Mouse (Mus musculus) right cerebral cortex, adult 18-20 months (tissue): ENCODE data around the gene Simc1.

Source experiments
- DNase-seq: peaks from one replicate; pipeline ENCODE4 v3.0.0; 2022; ENCODE audit warnings: mixed read lengths

The Simc1 gene

DNA sequence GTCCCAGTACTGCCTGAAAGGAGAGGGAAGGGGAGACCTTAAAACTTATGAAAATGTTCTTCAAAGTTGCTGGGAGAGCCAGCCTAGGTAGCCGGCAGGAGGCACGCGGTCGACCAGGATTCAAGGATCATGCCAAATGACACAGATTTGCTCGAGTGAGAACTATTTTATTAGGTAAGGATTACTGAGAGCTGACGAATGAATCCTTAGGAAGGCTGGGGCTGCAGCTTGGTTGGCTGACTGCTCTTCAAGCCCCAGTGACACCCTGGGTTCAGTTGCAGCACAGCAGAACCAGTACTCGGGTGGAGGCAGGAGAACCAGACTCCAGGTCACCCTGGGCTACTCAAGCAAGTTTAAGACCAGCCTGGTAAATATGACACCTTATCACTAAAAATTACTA lies 44.5 kb downstream of the Simc1 start:
- DNase-seq: no peak

DNA sequence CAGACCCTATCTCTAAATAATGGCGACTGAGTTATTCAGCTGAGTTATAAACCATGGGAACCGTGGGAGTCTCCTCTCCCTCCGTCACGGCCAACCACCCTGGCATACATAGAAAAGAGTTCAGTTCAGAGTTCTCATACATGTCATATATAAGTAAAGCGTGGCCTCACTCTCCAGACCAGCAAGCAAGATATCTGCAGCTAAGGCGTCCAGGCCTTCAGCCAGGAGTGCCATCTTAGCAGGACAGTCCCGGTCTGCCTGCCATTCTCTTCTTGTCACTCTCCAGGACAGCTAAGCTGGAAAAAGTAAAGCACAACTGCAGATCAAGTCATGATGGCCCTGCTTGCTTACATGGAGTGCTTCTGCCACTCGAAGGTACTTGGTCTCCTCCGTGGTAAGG lies 52.6 kb downstream of the Simc1 start:
- no peak for DNase-seq

DNA sequence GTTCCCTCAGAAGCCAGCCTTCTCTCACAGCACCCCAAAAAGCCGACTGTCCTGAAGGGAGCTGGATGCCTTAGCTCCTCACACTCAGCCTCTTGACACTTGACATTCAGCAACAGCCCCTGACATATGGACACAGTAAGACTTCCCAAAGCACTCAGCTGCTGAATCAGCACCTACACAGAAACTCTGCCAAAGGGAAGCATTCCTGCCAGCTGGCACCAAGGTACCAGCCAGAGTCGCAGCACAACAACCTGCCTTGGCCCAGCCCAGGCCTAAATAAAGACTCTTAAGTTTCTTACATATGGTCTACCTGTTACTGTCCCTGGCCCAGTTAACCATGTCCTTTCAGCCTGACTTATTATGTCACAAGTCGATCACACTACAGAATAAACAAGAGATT lies 53.2 kb downstream of the Simc1 start:
- DNase-seq: peak; percentile 31

DNA sequence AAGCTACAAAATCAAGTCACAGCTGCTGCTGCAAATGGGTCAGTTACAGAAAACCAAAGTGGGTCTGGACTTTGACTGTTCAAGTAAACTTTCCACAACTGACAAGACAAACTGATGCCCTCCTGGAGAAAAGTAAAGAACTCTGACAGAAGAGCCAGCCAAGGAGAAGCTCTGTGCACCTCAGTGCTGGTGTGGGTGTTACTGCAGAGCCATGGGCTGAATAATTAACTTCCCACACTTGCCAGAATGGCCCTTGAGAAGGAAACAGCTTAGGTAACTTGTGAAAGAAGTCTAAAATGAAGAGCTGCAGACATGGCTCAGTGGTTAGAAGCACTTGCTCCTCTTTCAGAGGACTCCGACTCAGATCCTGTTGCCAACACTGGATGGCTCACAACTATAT lies 54.1 kb downstream of the Simc1 start:
- peak; percentile 21 for DNase-seq

DNA sequence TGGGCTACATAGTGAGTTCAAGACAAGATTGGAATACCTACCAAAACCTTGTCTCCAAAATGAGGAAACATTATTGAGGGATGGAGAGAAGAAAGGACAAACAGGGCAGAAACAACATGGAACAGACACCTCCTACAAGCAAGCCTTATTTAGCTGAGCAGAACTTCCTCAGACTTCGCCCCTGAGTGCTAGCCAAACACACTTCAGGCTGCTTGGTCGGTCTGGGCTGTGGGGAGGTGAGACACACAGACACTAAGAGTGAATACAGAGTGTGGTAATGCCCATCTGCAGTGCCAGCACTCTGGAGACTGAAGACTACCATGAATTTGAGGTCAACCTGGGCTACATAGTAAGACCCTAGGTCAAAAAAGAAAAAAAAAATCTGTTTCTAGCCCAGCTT lies 56.1 kb downstream of the Simc1 start:
- no peak for DNase-seq

DNA sequence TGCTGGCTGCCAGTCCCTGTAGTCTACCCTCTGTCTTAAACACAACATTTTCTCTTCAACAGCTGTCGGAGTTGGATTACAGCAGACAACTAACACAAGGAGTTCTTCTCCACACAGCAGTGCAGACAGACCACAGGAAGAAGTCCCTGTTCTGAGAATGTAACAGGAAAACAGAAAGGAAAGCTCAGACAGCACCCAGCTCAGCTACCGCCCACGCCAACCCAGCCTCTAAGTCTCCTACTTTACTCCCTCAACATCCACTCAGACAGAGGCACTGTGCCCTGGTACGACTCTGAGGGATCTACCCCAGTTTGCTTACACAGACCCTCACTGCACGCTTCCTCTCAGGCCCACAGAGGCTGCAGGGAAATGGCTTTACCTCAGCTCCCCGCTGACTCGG lies 57.0 kb downstream of the Simc1 start:
- DNase-seq: peak; percentile 65

DNA sequence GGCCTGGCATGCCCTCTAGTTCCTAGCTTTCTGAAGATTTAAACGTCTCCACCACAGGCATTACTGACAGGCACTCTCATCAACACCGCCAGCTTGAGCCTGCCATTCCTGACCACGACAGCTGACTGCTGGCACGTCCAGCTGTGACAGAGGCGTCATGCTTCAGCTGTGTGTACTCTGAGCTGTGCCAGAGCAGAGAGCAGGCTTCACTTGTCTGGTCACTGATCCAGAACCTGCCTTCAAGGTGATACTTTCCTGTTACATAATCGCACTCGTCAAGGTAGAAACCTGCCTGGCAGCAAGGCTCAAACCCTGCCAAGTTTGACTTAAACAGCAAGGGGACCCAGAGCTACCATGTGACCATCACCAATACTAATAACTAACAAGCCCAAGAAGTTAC lies 59.0 kb downstream of the Simc1 start:
- no peak for DNase-seq

DNA sequence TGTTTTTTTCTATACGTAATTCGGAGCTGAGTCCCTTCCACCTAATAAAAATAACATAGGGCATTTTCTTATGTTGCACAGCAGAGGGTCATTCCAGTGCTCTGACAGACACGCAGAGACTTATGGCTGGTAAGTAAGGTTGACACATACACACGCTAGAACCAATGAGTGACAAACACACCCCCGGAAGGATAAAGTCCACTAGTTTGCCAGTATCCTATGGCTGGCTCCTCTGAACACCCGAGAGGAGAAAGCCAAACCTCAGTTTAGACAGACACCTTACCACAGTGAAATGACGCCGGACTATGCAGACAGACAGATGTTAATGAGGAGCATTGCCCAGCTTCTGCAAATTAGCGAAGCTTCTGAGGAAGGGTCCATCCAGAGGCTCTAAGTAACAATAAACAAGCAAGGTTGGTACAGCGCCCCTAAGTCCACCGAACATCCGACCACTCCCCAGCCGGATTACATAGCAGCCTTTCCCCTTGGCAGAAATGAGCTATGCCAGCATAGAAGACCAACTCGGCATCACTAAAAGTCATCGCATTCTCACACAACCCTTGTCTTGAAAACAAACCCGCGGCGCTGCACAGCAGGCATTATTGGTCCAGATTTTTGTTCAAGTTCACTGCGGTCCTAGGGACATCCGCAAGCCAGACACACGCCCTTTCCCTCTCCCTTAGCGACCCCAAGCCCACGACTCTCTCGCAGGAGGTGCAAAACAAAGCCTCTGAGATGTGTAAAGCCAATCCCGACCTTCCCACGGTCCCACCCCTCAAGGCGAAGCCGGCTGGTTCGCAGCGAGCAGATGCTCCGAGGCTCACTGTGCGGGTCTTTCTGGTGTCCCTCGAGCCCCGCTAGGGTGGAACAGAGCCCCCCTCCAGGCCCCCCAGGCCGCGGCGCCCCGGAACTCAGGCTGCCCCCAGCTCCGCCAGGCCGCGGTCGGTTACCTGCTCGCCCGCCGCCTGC lies 60.9 kb downstream of the Simc1 start:
- DNase-seq: no peak

DNA sequence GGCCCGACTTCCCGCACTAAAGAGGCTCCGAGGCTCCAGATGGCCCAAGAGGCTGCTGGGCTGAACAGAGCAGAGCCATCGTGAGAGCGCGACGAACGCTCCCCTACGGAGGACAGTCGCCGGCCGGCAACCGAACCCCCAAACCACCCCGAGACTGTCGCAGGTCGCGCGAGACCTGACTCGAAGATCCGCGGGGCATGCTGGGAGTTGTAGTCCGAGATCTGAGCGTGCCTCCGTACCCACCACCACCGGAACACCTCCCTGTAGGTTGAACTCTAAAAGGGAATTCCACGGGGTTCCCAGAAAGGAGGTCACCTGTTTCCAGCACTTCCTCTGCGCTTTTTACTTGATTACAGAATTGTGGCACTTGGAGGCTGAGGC lies 61.6 kb downstream of the Simc1 start, which contains the start of gene 4833439L19Rik:
Gene 4833439L19Rik, minus strand, starts transcription at position 235 of the 381 bp plus-strand sequence.
- peak; percentile 95 for DNase-seq

DNA sequence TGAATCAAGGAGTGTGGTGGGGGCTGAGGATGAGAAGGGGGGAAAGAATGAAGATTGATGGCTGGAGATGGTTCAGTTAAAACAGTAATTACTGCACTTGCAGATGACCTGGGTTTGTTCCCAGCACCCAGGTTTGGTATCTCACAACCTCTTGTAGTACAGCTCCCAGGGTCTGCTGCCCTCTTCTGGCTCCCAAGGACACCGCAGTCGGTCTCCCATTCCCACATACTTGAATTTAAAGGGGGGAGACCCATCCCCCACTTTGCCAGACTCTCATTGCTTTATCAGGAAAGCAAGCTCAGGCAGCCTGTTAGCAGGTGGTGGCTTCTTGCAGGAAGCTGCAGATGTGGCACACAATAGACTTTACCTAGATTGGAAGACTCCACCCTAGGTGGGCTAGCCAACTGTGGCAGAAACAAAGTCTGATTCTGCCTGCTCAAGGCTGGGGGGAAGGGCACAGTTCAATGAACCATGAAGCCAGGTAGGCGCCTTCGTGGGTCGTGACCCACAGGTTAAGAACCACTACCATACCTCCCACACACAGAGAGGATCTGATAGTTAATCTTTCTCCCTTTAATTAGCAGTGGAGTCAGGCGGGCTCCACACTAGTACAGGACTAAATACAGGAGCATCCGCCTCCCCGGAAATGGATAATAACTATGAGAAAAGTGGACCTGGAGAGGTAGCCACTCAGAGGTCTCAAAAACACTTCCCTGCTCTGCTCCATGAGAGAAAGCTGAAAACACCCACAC lies 62.2 kb downstream of the Simc1 start:
- DNase-seq: peak; percentile 43

DNA sequence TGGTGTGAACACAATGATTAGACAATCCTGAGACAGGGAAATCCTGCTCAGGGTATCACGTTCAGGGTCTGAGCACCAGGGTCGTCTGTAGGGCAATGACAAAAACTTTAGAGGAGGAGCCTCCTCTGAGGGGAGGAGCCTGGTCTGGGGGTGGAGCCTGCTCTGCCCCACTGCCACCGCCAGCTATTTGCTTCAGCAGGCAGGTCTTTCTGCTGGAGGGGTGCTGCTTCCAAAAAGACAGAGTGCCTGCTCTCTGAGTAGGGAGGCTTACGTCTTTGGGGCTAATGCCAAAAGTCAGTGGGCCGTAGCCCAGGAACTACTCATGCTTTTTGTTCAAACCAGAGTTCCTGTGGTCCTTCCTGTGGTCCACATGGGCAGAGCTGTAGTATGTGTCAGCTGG lies 64.8 kb downstream of the Simc1 start:
- no peak for DNase-seq

DNA sequence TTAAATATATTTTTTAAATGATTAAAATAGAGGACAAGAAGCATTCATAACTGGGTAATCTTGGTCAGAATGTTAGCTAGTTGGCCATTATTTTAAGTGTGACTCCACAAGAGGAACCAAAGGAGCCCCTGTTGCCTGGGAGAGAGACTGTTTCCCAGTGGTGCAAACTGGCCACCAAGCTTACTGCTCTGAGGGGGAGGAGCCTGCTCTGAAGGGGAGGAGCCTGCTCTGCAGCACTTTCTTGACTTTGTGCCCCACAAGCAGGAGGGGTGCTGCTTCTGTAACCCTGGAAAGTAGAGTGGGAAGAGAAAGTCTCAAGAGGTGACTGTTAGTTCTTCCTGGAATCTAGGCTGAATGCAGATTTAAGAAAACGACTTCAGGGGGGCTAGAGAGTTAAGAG lies 65.7 kb downstream of the Simc1 start:
- no peak for DNase-seq

DNA sequence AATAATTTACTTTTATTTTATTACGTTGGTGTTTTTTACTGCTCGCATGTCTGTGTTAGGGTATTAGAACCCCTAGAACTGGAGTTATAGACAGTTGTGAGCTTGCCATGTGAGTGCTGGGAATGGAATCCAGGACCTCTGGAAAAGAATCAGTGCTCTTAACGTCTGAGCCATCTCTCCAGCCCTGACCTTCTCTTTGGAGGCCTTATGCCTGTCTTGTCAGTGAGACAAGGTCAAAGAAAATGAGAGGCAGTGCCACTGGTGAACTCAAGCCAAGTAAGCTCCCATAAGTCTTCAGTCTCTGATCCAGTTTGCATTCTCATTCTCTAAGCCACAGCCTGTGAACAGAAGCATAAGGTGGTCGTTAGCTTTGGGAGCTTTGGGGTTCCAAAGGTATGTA lies 67.2 kb downstream of the Simc1 start:
- no peak for DNase-seq

DNA sequence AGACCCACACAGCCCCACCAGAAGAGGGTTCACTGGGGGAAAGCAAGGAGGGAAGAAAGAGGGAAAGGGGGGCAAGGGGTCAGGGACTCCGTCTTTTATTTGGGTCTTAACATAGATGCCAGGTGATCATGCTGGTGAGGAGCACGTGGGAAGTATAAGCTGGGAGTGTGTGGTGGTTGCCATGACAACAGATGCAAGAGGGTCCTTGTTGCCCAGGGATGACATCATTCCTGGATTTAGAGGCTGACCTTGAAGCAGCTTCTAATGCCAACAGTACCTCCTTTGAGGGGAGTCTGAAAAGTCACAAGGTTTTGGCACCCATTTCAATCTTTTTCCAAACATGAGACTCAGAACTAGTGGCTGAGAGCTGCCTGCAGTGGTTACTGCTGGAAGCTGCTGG lies 68.1 kb downstream of the Simc1 start:
- DNase-seq: no peak

DNA sequence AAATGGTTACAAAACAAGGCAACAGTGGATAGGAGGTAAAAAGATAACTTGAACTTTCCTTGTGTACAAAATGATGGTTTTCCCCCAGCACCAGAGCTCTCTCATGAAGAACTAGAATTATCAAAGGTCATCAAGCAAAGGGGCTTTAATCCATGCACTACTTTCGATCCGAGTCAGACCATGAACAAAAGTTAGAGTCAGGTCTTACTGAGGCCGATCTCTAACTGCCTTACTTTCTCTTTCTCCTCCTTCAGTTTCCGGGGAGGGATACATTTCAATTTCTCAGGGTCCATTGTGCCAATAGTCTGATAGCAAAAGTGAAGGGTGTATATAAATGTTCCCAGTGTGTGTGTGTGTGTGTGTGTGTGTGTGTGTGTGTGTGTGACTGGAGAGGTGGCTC lies 69.0 kb downstream of the Simc1 start:
- no peak for DNase-seq

DNA sequence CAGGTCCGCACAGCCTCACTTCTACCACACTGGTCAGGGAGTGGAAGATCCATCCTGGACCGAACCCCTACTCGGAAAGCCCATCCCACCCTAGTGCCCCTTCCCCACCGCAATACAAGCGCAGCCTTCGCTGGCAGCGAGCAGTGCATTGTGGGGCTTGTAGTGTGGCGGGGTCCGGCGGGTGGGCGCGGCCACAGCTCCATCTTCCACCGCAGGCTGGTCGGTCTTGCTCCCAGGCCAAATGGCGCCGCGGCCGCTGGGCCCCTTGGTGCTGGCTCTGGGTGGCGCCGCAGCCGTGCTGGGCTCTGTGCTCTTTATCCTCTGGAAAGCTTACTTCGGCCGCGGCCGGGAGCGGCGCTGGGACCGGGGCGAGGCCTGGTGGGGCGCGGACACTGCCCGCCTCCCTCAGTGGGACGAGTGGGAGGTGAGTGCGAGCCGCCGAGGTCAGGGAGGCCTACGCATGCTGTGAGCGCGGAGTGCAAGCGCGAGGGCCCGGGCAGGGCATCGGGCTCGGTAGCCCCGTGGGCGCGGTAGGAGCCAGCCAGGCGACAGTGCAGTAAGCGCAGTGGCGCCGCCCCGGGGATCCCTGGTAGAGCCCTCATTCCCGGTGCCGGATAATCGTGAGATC lies 71.4 kb downstream of the Simc1 start, which contains the start of gene Arl10:
Gene Arl10, plus strand, starts transcription at position 162 of the 628 bp plus-strand sequence.
- peak; percentile 79 for DNase-seq

DNA sequence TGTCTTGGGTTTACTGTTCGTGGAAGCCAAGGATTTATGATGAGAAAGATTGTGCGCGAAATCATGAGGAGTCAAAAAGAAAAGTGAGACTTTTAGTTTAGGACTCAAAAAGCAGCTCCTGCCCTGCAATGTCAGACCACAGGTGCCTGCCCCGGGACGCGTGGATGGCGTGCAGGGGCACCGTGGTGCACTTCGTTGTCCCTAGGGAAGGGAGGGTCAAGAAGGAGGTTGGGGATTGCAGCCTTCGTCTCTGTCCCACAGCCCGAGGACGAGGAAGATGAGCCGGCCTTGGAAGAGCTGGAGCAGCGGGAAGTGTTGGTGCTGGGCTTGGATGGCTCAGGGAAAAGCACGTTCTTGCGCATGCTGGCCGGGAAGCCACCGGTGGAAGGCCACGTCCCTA lies 71.9 kb downstream of the Simc1 start:
- DNase-seq: no peak

DNA sequence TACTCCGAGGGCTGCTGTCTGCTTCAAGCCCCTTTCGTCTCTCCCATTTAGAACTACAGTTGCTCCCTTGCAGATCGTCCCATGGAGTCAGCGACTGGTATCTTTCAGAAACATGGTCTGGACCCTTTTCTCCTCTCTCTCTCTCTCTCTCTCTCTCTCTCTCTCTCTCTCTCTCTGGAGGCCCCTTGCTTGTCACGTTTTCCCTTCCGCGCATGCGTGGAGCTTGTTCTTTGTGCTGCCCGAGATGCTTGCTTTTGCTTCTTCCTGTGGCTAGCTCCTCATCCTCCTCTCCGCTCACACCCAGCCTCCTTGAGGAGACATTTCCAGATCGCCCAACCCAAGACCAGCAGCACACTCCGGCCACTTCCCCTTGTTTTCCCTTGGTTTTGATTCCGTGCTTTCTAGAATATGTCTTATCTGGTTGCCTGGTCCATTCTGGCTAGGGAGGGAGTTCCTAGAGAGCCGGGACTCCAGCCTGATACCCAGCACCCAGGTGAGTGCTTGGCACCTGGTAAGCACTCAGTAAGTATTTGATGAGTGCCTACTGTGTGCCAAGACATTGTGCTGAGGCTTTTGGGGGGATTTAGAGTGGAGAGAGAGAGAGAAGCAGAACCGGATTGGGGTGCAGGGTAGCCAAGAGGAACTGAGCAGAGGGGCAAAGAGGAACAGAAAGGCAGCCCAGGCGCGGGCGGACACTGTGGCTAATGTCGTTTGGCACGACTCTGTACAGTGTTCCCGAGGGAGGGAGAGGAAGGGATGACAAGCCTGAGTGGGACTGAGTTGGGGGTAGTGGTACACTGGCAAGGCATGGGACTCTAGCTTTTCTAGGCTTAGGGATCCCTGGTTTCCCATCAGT lies 74.3 kb downstream of the Simc1 start:
- no peak for DNase-seq

DNA sequence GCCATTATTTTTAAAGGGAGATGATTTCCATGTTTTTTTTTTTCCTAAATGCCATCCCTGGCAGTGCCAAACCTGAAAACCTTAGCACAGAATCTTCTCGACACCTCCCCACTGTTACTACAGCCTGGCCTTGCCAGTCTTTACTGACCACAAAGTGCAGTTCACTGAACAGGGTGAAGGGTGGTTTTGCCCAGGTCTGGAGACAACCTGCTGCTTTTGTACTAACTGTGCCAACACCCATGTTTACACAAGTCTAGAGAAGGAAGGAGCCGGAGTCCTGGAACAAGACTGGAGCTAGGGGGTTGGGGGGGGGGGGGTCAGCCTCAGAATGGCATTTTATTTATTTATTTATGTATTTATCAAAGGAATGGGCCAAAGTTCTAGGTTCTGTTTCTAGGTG lies 77.8 kb downstream of the Simc1 start:
- DNase-seq: no peak

DNA sequence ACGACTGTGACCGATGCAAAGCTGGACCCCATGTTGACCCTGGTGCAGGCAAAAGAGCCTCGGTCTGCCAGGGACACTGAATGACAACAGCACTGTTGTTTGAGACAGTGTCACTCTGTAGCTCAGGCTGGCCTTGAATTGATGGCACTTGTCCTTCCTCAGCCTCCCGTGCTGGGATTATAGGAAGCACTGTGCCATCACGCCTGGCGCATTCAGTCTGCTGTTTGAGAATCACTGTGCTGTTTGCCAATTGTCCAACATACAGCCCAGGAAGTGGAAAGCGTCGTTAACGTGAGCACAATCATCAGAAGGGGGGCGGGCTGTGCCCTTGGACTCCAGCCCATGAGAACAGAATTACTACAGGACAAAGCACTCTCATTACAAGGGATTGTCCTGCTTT lies 78.5 kb downstream of the Simc1 start:
- DNase-seq: no peak

DNA sequence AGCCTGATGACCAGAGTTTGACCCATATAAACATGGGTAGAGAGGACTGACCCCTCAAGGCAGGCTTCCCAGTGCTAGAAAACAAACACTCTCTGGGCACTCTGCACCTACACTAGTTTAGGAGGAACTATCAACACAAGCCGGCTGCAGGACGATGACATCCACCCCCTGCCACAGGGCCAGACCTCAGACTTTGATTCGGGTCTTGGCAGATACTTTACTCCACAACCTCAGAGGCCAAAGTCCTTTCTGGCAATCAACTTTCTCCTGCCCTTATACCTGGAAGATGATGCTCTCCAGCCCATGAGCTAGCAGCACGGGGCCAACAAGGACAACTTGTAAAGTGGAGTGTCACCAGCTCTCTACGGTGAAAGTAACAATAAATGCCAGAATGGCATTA lies 79.3 kb downstream of the Simc1 start:
- no peak for DNase-seq

DNA sequence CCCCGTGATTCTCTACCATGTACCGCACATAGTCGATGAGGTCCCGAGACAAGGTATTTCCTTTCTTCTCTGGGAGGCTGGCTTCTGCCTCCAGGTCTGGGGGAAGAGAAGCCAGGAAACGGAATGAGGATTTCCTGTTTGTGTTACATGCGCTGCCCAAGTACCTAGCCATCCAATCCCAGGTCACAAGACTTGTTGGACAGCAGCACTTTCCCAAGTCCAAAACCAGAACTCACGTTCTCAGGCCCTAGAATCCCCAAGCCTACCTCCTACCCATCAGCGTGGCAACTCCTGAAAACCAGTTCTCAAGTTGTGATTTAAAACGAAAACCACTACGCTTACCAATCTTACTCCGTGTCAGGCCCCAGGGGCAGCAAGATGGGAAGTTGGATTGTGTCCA lies 82.3 kb downstream of the Simc1 start:
- DNase-seq: no peak
